Mouse (Mus musculus): ENCODE measurements around the gene Rps19bp1. TPM values are rescaled to one million over a fixed set of nuclear protein-coding genes. Genes with fewer than 3 reads are reported as not detected.

The Rps19bp1 gene
- total and polyA plus RNA-seq, 3 experiments: 20.0 to 45.8 (median 41.8) TPM

GRCm38 (mm10) chr15:80256656-80257601 lies 7.2 kb downstream of the Rps19bp1 start:
- no peak for DNase-seq

GRCm38 (mm10) chr15:80256242-80256641 lies 7.9 kb downstream of the Rps19bp1 start:
- DNase-seq: no peak

GRCm38 (mm10) chr15:80255646-80256121 lies 8.4 kb downstream of the Rps19bp1 start:
- DNase-seq: peak; percentile 91

GRCm38 (mm10) chr15:80254847-80255645 lies 9.1 kb downstream of the Rps19bp1 start, which contains the start of gene Atf4:
Gene Atf4, plus strand, starts transcription at chr15:80255184.
- peak; percentile 98 for DNase-seq

- DNase-seq: peak; percentile 85
These were observed 9.9 kb downstream of the Rps19bp1 start for GRCm38 (mm10) chr15:80254207-80254606.

- DNase-seq: no peak
These were observed 10.6 kb downstream of the Rps19bp1 start for GRCm38 (mm10) chr15:80253530-80253929.

GRCm38 (mm10) chr15:80250586-80250985 lies 13.5 kb downstream of the Rps19bp1 start:
- no peak for DNase-seq

- DNase-seq: peak; percentile 55
These were observed 14.4 kb downstream of the Rps19bp1 start for GRCm38 (mm10) chr15:80249672-80250071.

- DNase-seq: no peak
These were observed 15.5 kb downstream of the Rps19bp1 start for GRCm38 (mm10) chr15:80248596-80248995.

GRCm38 (mm10) chr15:80248135-80248534 lies 16.0 kb downstream of the Rps19bp1 start:
- DNase-seq: no peak

- no peak for DNase-seq
These were observed 28.6 kb downstream of the Rps19bp1 start, which contains the start of gene AC140267.1 for GRCm38 (mm10) chr15:80235535-80235934. Gene AC140267.1, plus strand, starts transcription at chr15:80235835.

GRCm38 (mm10) chr15:80233733-80234509 lies 30.2 kb downstream of the Rps19bp1 start, which contains the start of gene Mief1:
Gene Mief1, plus strand, starts transcription at chr15:80234018.
- peak; percentile 99 for DNase-seq

GRCm38 (mm10) chr15:80233053-80233452 lies 31.1 kb downstream of the Rps19bp1 start:
- no peak for DNase-seq

GRCm38 (mm10) chr15:80232331-80232730 lies 31.8 kb downstream of the Rps19bp1 start:
- no peak for DNase-seq

GRCm38 (mm10) chr15:80228071-80228800 lies 35.9 kb downstream of the Rps19bp1 start:
- DNase-seq: no peak

- peak; percentile 48 for DNase-seq
These were observed 38.3 kb downstream of the Rps19bp1 start for GRCm38 (mm10) chr15:80225796-80226195.

- peak; percentile 83 for DNase-seq
These were observed 38.9 kb downstream of the Rps19bp1 start for GRCm38 (mm10) chr15:80225208-80225607.

- no peak for DNase-seq
These were observed 40.4 kb downstream of the Rps19bp1 start for GRCm38 (mm10) chr15:80223751-80224150.

- DNase-seq: no peak
These were observed 43.1 kb downstream of the Rps19bp1 start for GRCm38 (mm10) chr15:80221031-80221430.

Data from adrenal gland, adult 2 months (tissue).